Mouse (Mus musculus) G1E (cell line): ENCODE measurements around the gene Lrrc29. TPM values are rescaled to one million over a fixed set of nuclear protein-coding genes. Genes with fewer than 3 reads are reported as not detected.

Experiments
- ATAC-seq: 2 replicates; pipeline ENCODE4 v1.8.0; 2016; ENCODE audit warnings: mild to moderate bottlenecking; ENCODE audit not compliant: insufficient number of reproducible peaks, poor library complexity, low FRiP score, severe bottlenecking; ENCODE audit errors: extremely low read depth
- DNase-seq: peaks from one replicate; pipeline ENCODE4 v3.0.0; 2012; ENCODE audit warnings: low spot score
- H3K27me3 ChIP-seq: 2 replicates; pipeline ENCODE4 v1.6.1; 2012; ENCODE audit warnings: mild to moderate bottlenecking, low read length, inconsistent platforms; ENCODE audit not compliant: insufficient read depth
- H3K36me3 ChIP-seq: replicated peaks from 2 replicates; pipeline ENCODE3; 2012; ENCODE audit warnings: mild to moderate bottlenecking, inconsistent platforms
- H3K4me1 ChIP-seq: 2 replicates; pipeline ENCODE4 v1.6.1; 2012; ENCODE audit warnings: low read depth, low read length, inconsistent platforms, mixed read lengths; ENCODE audit not compliant: insufficient read depth
- H3K4me3 ChIP-seq: 2 replicates; pipeline ENCODE4 v1.5.1; 2012; ENCODE audit warnings: low read depth, mild to moderate bottlenecking, inconsistent platforms, low read length, moderate library complexity, mixed read lengths
- H3K9me3 ChIP-seq: replicated peaks from 2 replicates; pipeline ENCODE4 v1.6.1; 2012; ENCODE audit warnings: inconsistent platforms
- CTCF ChIP-seq: IDR thresholded peaks from 2 replicates; pipeline ENCODE4 v1.5.1; 2012; ENCODE audit warnings: low read depth, low read length, inconsistent platforms, mixed read lengths
- GATA1 ChIP-seq: IDR thresholded peaks from 2 replicates; pipeline ENCODE4 v1.6.1; 2012; ENCODE audit warnings: borderline replicate concordance, low read length, inconsistent platforms, mixed read lengths
- GATA2 ChIP-seq: IDR thresholded peaks from 2 replicates; pipeline ENCODE4 v1.6.1; 2012; ENCODE audit warnings: low read depth, low read length, inconsistent platforms, borderline replicate concordance
- POLR2AphosphoS5 ChIP-seq: IDR thresholded peaks from 2 replicates; pipeline ENCODE4 v1.6.1; 2012; ENCODE audit warnings: low read depth, low read length, inconsistent platforms; ENCODE audit not compliant: insufficient replicate concordance
- TAL1 ChIP-seq: conservative IDR thresholded peaks from 2 replicates; pipeline ENCODE4 v1.6.1; 2012; ENCODE audit warnings: low read depth, low read length, inconsistent platforms, mixed read lengths
- polyA plus RNA-seq: library from polyadenylated mRNA; stranded (reverse); fragments of >175 nt; gene quantifications from 2 replicates; pipeline ENCODE4 v1.2.3, GENCODE M21; 2012
- total RNA-seq, 2 experiments: library from RNA; stranded (forward) in 1 of 2; stranded (reverse) in 1 of 2; fragments of 200-1000 nt in 1 of 2; fragments of >200 nt in 1 of 2; fragmentation: Nextera tagmentation in 1 of 2; gene quantifications; 2 replicates each; pipeline ENCODE4 v1.2.3; 2014 to 2017

The Lrrc29 gene
- total and polyA plus RNA-seq, 3 experiments = 1.6 to 15.5 (median 4.6) TPM

DNA sequence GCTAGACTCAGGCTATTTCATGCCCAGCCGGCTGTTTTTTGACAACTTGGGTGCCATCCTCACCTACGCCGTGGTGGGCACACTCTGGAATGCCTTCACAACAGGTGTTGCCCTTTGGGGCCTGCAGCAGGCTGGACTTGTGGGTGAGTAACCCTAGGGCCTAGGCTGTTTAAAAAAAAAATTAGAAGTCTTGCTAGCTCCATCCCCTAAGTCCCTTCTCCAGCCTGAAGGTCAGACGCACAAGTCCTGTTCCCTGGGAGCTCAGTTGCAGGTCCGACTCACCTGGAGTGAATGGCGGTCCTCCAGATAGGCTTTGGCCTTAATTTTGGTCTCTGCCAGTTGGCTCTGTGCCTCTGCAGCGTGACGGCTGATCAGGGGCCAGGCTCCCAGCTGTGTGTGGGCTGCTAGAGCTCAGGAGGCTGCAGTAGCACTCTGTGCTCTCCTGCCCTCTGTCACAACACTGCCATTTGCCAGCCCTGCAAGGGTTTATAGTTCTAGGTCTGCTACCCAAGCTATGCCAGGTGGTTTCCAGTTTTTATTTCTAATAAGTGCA, 27.6 kb upstream of the Lrrc29 start:
- Histone ChIP-seq H3K4me1 (peaks cover 14% of the 10 kb centered on the region), H3K27me3 (peaks cover 71% of the 10 kb centered on the region), H3K4me3 (no peak overlapping the region), H3K9me3 (no peaks in the 10 kb centered on the region), H3K36me3 (no peaks in the 10 kb centered on the region)
- DNase-seq (no peak), ATAC-seq (no peak)
- TF ChIP-seq GATA2 = no peak
- no peak for TF ChIP-seq POLR2AphosphoS5
- no peak for TF ChIP-seq TAL1
- TF ChIP-seq GATA1 = no peak

DNA sequence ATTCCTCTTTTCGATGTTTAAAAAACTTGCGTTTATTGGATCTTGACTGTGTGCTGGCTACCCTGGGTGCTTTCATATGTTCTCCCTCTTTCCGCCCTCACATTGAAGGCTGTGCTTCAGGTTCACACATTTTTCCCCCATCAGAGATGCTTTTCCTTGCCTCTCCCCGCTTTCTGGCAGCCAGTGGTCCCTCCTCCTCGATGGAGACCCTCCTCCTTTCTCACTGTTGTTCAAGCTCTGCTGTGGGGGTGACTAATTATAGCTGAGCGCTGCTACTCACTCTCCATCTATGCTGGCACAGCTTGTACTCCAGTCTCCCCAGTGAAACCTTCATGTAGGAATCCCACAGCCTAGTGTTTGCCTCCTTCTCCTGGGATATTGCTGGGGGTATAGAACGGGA, 24.1 kb upstream of the Lrrc29 start:
- Histone ChIP-seq H3K36me3 (no peaks in the 10 kb centered on the region), H3K4me3 (no peak overlapping the region), H3K9me3 (no peaks in the 10 kb centered on the region), H3K4me1 (peaks cover 46% of the 10 kb centered on the region), H3K27me3 (peaks cover 57% of the 10 kb centered on the region)
- no peak for DNase-seq
- ATAC-seq = no peak
- TF ChIP-seq TAL1 = no peak
- no peak for TF ChIP-seq GATA1
- TF ChIP-seq CTCF = no peak
- TF ChIP-seq GATA2 = no peak
- no peak for TF ChIP-seq POLR2AphosphoS5

DNA sequence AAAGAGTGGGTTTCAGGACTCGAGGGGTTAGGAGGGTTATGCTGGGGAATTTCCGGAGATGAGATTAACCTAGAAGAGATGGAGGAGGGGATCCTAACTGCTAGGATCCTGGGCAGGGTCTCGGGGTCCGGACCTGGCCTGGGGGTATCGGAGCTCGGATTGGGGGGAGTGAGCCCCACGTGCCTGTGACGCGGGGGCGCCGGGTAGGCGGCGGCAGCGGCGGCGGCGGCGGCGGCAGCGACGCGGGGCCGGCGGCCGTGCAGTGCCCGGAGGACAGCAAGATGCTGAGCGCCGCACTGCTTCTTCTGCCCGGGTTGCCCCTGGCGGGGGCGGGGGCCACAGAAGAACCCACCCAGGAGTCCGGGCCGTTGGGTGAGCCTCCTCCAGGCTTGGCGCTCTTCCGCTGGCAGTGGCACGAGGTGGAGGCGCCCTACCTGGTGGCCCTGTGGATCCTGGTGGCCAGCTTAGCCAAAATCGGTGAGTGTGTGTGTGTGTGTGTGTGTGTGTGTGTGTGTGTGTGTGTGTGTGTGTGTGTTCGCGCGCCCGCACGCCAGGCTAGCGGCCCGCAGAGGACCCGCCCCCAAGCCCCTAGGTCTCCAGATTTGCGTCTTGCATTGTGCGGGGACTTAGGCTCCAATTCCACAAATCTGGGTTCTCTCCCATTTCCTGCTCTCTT, 23.2 kb upstream of the Lrrc29 start:
- Histone ChIP-seq H3K4me3 (peak overlapping the region; percentile 74), H3K4me1 (peaks cover 55% of the 10 kb centered on the region), H3K27me3 (peaks cover 57% of the 10 kb centered on the region), H3K36me3 (no peaks in the 10 kb centered on the region), H3K9me3 (no peaks in the 10 kb centered on the region)
- DNase-seq (no peak), ATAC-seq (no peak)
- TF ChIP-seq CTCF (no peak), GATA1 (no peak), TAL1 (no peak), POLR2AphosphoS5 (no peak), GATA2 (no peak)

DNA sequence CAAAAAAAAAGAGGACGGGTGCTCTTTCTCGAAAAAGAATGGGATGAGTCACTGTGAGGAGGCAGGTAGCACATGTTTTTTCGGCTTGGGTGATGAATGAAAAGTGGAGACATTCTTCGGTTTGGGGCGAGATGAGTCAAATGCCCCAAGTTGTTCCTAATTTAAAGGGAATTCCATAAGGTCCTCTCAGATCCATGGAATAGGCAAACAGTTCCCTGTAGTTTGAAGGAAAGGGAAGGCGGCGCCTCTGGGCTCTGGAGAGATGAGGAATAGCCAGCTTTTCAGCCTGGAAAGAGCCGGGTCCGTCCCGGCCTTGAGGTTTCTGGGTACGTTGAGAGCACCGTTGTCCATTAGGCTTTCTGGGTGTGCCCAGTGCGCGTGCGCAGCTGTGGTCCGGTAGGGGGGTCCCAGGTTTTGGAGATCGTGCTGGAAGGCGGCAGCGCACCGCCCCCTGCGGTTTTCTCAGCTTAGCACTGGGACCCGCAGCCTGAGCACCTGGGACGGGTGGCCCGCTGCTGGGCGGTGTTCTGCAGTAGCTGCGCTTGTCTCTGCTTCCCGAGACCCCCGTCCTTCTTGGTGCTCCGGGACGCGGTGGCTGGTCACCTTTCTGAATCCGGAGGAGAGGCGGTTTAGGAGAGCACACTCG, 22.5 kb upstream of the Lrrc29 start, which contains the start of gene Slc9a5:
Slc9a5 (plus strand) TSS at position 394 of the 646 bp plus-strand sequence.
- Histone ChIP-seq H3K27me3 (peaks cover 54% of the 10 kb centered on the region), H3K36me3 (peaks cover under 1% of the 10 kb centered on the region), H3K9me3 (no peaks in the 10 kb centered on the region), H3K4me1 (peaks cover 60% of the 10 kb centered on the region), H3K4me3 (peak within 1 kb of the TSS; percentile 74)
- TF ChIP-seq CTCF (no peak), GATA1 (no peak), TAL1 (no peak), POLR2AphosphoS5 (no peak), GATA2 (no peak)
- ATAC-seq (no peak), DNase-seq (peak; percentile 38)

DNA sequence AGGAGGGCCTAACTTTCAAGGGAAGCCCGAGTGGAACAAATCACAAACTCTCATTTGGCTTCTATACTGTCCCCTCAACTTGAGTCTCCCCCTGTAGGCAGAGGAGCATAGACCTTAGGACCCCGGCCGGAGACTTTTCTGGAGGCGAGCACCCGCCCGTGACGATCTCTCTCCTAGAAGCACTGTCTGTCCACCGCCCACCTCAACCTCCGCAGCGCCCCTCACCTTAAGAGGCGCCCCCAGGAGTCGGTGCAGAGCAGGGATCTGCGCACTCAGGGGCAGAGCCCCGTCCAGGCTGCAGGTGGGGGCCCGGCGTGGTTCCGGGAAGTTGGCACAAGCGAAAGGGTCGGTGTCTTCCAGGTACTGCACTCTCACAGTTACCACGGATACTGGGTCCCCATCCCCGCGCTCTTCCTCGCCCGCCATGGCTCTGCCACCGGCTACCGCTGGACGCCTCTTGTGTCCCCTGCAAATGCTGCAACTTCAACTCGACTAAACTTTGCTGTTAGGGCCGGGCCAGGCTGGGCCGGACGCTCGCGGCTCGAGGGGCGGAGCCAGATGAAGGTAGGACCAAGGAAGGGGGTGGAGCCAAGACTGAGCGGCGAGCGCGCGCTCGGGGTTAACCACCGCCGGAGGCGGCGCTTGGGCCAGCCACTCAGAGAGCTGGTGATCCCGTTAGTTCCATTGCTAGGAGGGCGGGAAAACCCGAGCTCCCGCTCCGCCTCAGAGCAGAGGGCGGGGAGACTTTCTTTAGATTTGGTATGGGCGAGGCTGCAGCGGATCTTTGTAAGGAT, 21.5 kb upstream of the Lrrc29 start, which contains the start of gene Fhod1:
Fhod1 (minus strand) TSS at position 526 of the 794 bp plus-strand sequence.
- Histone ChIP-seq H3K9me3 (no peaks in the 10 kb centered on the region), H3K4me1 (peaks cover 68% of the 10 kb centered on the region), H3K27me3 (peaks cover 48% of the 10 kb centered on the region), H3K36me3 (peaks cover 4% of the 10 kb centered on the region), H3K4me3 (peak within 1 kb of the TSS; percentile 74)
- DNase-seq (peak; percentile 86), ATAC-seq (peak; percentile 87)
- TF ChIP-seq GATA1 (no peak), POLR2AphosphoS5 (no peak), CTCF (no peak), TAL1 (no peak)

DNA sequence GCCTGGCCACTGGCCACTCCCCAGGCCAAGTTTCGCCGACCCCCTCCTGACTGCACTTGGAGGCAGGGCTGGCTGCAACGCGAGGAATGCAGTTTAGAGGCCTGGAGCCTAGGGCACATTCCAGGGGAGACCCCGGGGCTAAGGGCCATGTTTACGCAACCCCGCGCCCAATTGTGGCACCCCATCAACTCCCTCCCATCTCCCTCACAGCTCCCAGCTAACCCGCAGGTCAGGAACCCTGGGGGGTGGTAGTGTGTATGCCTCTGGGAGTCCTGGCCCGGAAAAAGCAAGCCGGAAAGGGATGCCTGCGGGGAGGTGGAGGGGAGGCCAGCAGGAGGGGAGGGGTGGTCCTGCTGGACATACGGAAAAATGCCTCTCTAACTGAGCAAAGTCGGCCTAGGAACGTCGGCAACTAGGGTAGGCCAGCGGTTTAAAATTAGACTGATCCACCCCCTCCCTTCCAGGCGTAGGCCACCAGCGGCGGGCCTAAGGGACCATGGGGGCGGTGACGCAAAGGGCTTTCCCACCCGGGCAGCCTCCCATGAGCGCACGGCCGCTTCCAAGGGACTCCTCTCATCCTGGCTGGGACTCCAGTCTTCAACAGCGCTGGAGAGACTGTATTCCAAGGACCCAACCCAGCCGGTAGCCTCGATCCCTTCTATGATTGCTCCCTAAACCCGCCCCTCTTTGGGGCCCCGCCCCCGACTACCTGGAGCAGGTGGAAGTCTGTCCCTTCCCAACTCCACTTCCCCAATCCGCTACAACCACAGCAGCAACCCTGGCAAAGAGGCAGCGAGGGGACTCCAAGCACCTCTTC, 20.7 kb upstream of the Lrrc29 start:
- peaks cover 42% of the 10 kb centered on the region for H3K27me3 ChIP-seq
- H3K4me1 ChIP-seq = peaks cover 75% of the 10 kb centered on the region

More for the DNA sequence above, 20.7 kb upstream of the Lrrc29 start:
- Histone ChIP-seq H3K36me3 (peaks cover 4% of the 10 kb centered on the region), H3K4me3 (peak overlapping the region; percentile 74), H3K9me3 (no peaks in the 10 kb centered on the region)
- ATAC-seq = no peak
- no peak for TF ChIP-seq GATA2
- no peak for TF ChIP-seq TAL1
- TF ChIP-seq CTCF = no peak
- TF ChIP-seq GATA1 = no peak
- no peak for TF ChIP-seq POLR2AphosphoS5
- DNase-seq = peak; percentile 35
